9 mouse cellular contexts compared by ENCODE assay signal in genomic region chr4:141238492-141239387, GRCm38 (mm10). TPM values are rescaled to one million over a fixed set of nuclear protein-coding genes. Genes with fewer than 3 reads are reported as not detected.
A peak's percentile ranks its signal among the peaks of the same experiment; 100 is the strongest.
DNase-seq lines count a peak whose midpoint lies in the region; ATAC-seq lines count a peak whose summit lies in the region.
"Had no signal": no experiment of that assay in that cellular context is flagged by ENCODE, and none has a peak within 500 bp of the region (broad histone marks: within the 10 kb centered on the region; RNA-seq: fewer than 3 reads in every experiment).

No protein-coding gene starts in this region.

- no peak overlapping the region for H3K27ac ChIP-seq in heart, embryonic 13.5 days (replicated peaks)
- no peak overlapping the region for H3K27ac ChIP-seq in hindbrain, embryonic 11.5 days (ENCODE audit: low read depth, low read length)
- no peak overlapping the region for H3K27ac ChIP-seq in midbrain, embryonic 12.5 days (replicated peaks)

- peak overlapping the region; percentile 83 for H3K4me2 ChIP-seq in heart, embryonic 13.5 days
- H3K4me2 ChIP-seq in hindbrain, embryonic 11.5 days (replicated peaks; ENCODE audit: low read depth, low read length) = peak overlapping the region; percentile 40
- peak overlapping the region; percentile 61 for H3K4me2 ChIP-seq in midbrain, embryonic 12.5 days (replicated peaks)

- H3K9me3 ChIP-seq in heart, embryonic 13.5 days = no peaks in the 10 kb centered on the region
- no peaks in the 10 kb centered on the region for H3K9me3 ChIP-seq in hindbrain, embryonic 11.5 days (ENCODE audit: control insufficient read depth, low read length)
- H3K9me3 ChIP-seq in midbrain, embryonic 12.5 days = no peaks in the 10 kb centered on the region

- H3K4me3 ChIP-seq in heart, embryonic 13.5 days = peak overlapping the region; percentile 50
- H3K4me3 ChIP-seq in hindbrain, embryonic 11.5 days (ENCODE audit: low read depth, low read length) = peak overlapping the region; percentile 28
- peak overlapping the region; percentile 36 for H3K4me3 ChIP-seq in midbrain, embryonic 12.5 days

- peak overlapping the region; percentile 73 for H3K9ac ChIP-seq in heart, embryonic 13.5 days
- H3K9ac ChIP-seq in hindbrain, embryonic 11.5 days (ENCODE audit: low read depth, low read length) = no peak overlapping the region
- H3K9ac ChIP-seq in midbrain, embryonic 12.5 days (replicated peaks) = peak overlapping the region; percentile 43; the same call in 1 of the 2 replicates

- DNase-seq in heart, postnatal 4 days = no peak
- peak; percentile 14 for DNase-seq in T-cell, adult 2 months (ENCODE audit: low spot score)
- peak; percentile 10 for DNase-seq in hindbrain, embryonic 11.5 days (ENCODE audit: low spot score)
- no peak for DNase-seq in frontal cortex, postnatal 25 days (ENCODE audit: low spot score in 2 of 2)
- DNase-seq in adrenal gland, adult 8-10 months = no peak
- no peak for DNase-seq in embryo, embryonic 9.5 days (ENCODE audit: extremely low spot score)

- 6% methylated on average over 20 of the region's 20 CpGs for WGBS in heart, embryonic 13.5 days
- WGBS in hindbrain, embryonic 11.5 days = 4% methylated on average over 20 of the region's 20 CpGs
- WGBS in midbrain, embryonic 12.5 days = 4% methylated on average over 20 of the region's 20 CpGs

- H3K36me3 ChIP-seq in heart, embryonic 13.5 days = no peaks in the 10 kb centered on the region
- H3K36me3 ChIP-seq in hindbrain, embryonic 11.5 days (ENCODE audit: control insufficient read depth, insufficient read depth, low read length) = no peaks in the 10 kb centered on the region
- H3K36me3 ChIP-seq in midbrain, embryonic 12.5 days = no peaks in the 10 kb centered on the region

- peaks cover 84% of the 10 kb centered on the region for H3K27me3 ChIP-seq in heart, embryonic 13.5 days (replicated peaks)
- peaks cover 55% of the 10 kb centered on the region for H3K27me3 ChIP-seq in hindbrain, embryonic 11.5 days (ENCODE audit: control insufficient read depth, insufficient read depth, low read length)
- peaks cover 77% of the 10 kb centered on the region for H3K27me3 ChIP-seq in midbrain, embryonic 12.5 days
- H3K27me3 ChIP-seq: Patski had no signal

- H3K4me1 ChIP-seq in heart, embryonic 13.5 days = peaks cover 43% of the 10 kb centered on the region
- H3K4me1 ChIP-seq in hindbrain, embryonic 11.5 days (replicated peaks; ENCODE audit: control insufficient read depth, insufficient read depth, low read length) = peaks cover 10% of the 10 kb centered on the region
- peaks cover 31% of the 10 kb centered on the region for H3K4me1 ChIP-seq in midbrain, embryonic 12.5 days

- ATAC-seq in heart, embryonic 13.5 days (ENCODE audit: extremely low read depth, insufficient number of reproducible peaks, low FRiP score, low TSS enrichment) = no peak
- ATAC-seq in hindbrain, embryonic 11.5 days (ENCODE audit: low FRiP score) = peak; percentile 29; the same call in 1 of the 2 replicates
- peak; percentile 5 for ATAC-seq in midbrain, embryonic 12.5 days (ENCODE audit: low FRiP score, low read depth)

RNA-seq across cellular contexts. Expression of gene Arhgef19, which starts 0.6 kb away (rescaled TPM):
- 2.2 and 3.1 TPM in 2 replicates for polyA plus RNA-seq in heart, embryonic 13.5 days (2015; fragmentation: Nextera tagmentation; extraction: Ambion mirVana)
- 1 to 10 TPM; 4.6 to 5.1 TPM for total RNA-seq in heart, postnatal 4 days (2021)
- polyA plus RNA-seq in hindbrain, embryonic 11.5 days (2014; fragmentation: Nextera tagmentation; extraction: Ambion mirVana) = 2.1 and 3.1 TPM in 2 replicates
- 2.1 and 2.7 TPM in 2 replicates for polyA plus RNA-seq in midbrain, embryonic 12.5 days (2016; fragmentation: Nextera tagmentation; extraction: Ambion mirVana)
- 100 to 1,000 TPM in 1 of 4 experiments, 10 to 100 TPM in 3; 43.5 to 113 (median 60.0) TPM for total RNA-seq in adrenal gland, adult 8-10 months (2022)

RNA-seq across cellular contexts. Expression of gene Rsg1, which starts 25.0 kb away (rescaled TPM):
- polyA plus RNA-seq in heart, embryonic 13.5 days (2015; fragmentation: Nextera tagmentation; extraction: Ambion mirVana) = 2.3 and 3.0 TPM in 2 replicates
- 1 to 10 TPM in 1 of 2 experiments, under 1 TPM in 1; 0.72 to 1.7 TPM for total RNA-seq in heart, postnatal 4 days (2021)
- polyA plus RNA-seq in hindbrain, embryonic 11.5 days (2014; fragmentation: Nextera tagmentation; extraction: Ambion mirVana) = 6.3 and 6.8 TPM in 2 replicates
- 6.4 and 7.1 TPM in 2 replicates for polyA plus RNA-seq in midbrain, embryonic 12.5 days (2016; fragmentation: Nextera tagmentation; extraction: Ambion mirVana)
- 1 to 10 TPM; 1.6 to 2.6 (median 2.2) TPM for total RNA-seq in adrenal gland, adult 8-10 months (2022)

Comparison
In these comparisons a context has a peak if more than half of its experiments do, and no peak if none do; other contexts are left out.
1. DNase-seq: peak in T-cell, adult 2 months (single experiment) and hindbrain, embryonic 11.5 days (single experiment); none in heart, postnatal 4 days (single experiment), frontal cortex, postnatal 25 days (0 of 2), adrenal gland, adult 8-10 months (single experiment) and embryo, embryonic 9.5 days (single experiment).
2. Peak in every context shown above with its lines, with median percentiles within 50 percentile points of each other: H3K4me2 ChIP-seq and H3K4me3 ChIP-seq.